Mouse (Mus musculus) hindbrain, postnatal 0 days (tissue): ENCODE measurements around the gene Pds5a. TPM values are rescaled to one million over a fixed set of nuclear protein-coding genes. Genes with fewer than 3 reads are reported as not detected.

Experiments used
- ATAC-seq: fragments of 200-750 bp; cut with Nextera tagmentation; 2 replicates; pipeline ENCODE4 v1.8.0; 2017; ENCODE audit warnings: mild to moderate bottlenecking, moderate TSS enrichment, moderate library complexity
- DNase-seq: peaks from one replicate; pipeline ENCODE4 v3.0.0-alpha.2; 2015; ENCODE audit warnings: low spot score
- H3K27ac ChIP-seq: fragments of 300-500 bp; sonication (generic); 2 replicates; pipeline ENCODE4 v1.5.1; 2014; ENCODE audit warnings: mild to moderate bottlenecking
- H3K27me3 ChIP-seq: fragments of 300-500 bp; sonication (generic); 2 replicates; pipeline ENCODE4 v1.6.1; 2014; ENCODE audit warnings: low read length, mixed read lengths; ENCODE audit not compliant: insufficient read depth
- H3K36me3 ChIP-seq: fragments of 300-500 bp; sonication (generic); 2 replicates; pipeline ENCODE4 v1.6.1; 2014; ENCODE audit warnings: low read length, mixed read lengths; ENCODE audit not compliant: insufficient read depth
- H3K4me1 ChIP-seq: fragments of 300-500 bp; sonication (generic); 2 replicates; pipeline ENCODE4 v1.6.1; 2014; ENCODE audit warnings: antibody characterized with exemption, low read length, mixed read lengths; ENCODE audit not compliant: insufficient read depth
- H3K4me2 ChIP-seq: fragments of 300-500 bp; sonication (generic); 2 replicates; pipeline ENCODE4 v1.6.1; 2014; ENCODE audit warnings: low read depth, mild to moderate bottlenecking, low read length, moderate library complexity, mixed read lengths
- H3K4me3 ChIP-seq: fragments of 300-500 bp; sonication (generic); 2 replicates; pipeline ENCODE4 v1.5.1; 2014; ENCODE audit warnings: low read length
- H3K9ac ChIP-seq: fragments of 300-500 bp; sonication (generic); replicated peaks from 2 replicates; pipeline ENCODE4 v1.6.1; 2014; ENCODE audit warnings: mild to moderate bottlenecking, low read length, moderate library complexity, mixed read lengths
- H3K9me3 ChIP-seq: fragments of 300-500 bp; sonication (generic); 2 replicates; pipeline ENCODE4 v1.6.1; 2016; ENCODE audit warnings: low read length, mixed read lengths
- CTCF ChIP-seq: IDR thresholded peaks from 2 replicates; pipeline ENCODE4 v1.5.1; 2016; ENCODE audit warnings: antibody characterized with exemption, control low read depth, low read depth
- WGBS: fragments of 180-500 bp; shearing (Covaris S2); extraction: QIAGEN DNeasy Blood & Tissue Kit; methylation state at CpG from one replicate; pipeline ENCODE4 v1.1.7; 2014; 5-methylcytosine and 5-hydroxymethylcytosine counted together
- polyA plus RNA-seq: library from polyadenylated mRNA; unstranded; fragments of >200 nt; fragmentation: Nextera tagmentation; extraction: Ambion mirVana; gene quantifications from 2 replicates; pipeline ENCODE4 v1.2.1, GENCODE M21; 2015
- total RNA-seq: library from RNA; depleted of rRNA; stranded (reverse); fragments of >200 nt; gene quantifications from 2 replicates; pipeline ENCODE4 v1.2.3, GENCODE M21; 2014; rRNA removed

Pds5a gene
- total RNA-seq (67.2 and 75.5 TPM in 2 replicates), polyA plus RNA-seq (24.3 and 24.9 TPM in 2 replicates)

DNA sequence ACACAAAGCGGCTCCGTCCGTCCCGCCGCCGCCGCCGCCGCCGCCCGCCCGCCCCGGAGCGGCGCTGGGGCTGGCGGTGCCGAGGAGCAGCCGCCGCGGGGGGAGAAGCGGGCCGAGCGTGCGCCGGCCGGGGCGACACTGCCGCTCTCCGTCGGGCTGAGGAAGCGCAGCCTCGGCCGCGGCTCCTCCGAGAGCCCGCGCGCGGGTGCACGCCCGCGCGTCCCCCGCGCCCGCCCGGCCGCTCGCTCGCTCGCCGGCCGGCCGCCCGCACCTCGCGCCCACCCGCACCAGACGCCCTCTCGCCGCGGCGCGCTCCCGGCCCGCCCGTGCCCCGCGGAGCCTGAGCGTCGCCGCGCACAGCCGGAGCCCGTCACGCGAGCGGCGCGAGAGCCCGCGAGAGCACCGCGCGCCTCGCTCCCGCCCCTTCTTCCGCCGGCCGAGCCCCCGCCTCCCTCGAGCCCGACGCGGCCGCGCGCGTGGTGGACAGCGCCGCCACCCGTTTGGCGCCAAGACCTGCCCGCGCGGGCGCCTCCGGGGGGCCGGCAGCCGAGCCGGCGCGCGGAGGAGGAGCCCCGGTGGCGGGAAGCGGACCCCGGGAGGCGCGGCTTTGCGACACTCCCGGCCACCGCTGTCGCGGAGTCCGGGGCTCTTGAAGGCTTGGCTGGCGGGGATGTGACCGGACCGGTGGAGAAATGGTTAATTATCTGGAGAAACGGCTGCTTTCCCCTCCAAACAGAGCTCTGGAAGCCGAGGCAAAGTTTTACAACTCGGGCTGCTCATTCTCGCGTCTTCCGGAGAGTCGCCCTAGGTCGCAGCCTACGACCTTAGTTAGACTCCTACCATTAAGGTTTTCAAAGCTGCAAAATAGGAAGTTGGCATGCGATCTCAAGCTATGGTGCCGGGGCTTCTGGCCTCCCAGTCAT, at the start of gene Pds5a:
Gene Pds5a, minus strand, starts transcription at position 438 of the 923 bp plus-strand sequence.
- DNase-seq (peak; percentile 96), ATAC-seq (peak; percentile 95)
- Histone ChIP-seq H3K4me3 (peak within 1 kb of the TSS; percentile 96), H3K4me2 (peak within 1 kb of the TSS; percentile 66), H3K36me3 (no peaks in the 10 kb centered on the region), H3K9me3 (no peaks in the 10 kb centered on the region), H3K9ac (peak within 1 kb of the TSS; percentile 96), H3K27me3 (no peaks in the 10 kb centered on the region), H3K27ac (peak within 1 kb of the TSS; percentile 86), H3K4me1 (no peaks in the 10 kb centered on the region)
- under 1% methylated on average over 44 of the region's 140 CpGs for WGBS
- TF ChIP-seq CTCF: no peak

DNA sequence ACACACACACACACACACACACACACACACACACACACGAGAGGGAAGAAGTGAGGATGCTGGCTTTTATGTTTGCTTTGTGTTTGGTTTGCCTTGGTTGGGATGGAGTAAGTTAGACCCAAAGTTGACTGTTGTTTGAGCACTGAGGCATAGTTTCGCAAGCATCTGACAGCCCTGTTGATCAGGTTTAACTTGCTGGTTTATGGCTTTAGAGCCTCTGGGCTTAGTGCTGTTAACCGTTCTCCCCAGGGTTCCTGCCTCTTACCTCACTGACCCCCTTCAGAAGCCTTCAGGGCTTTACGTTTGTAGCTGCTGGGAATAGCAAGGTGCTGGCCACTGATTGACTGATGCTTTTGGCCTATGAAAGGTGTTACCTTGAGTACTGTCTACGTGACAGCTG, 48.8 kb upstream of the Pds5a start:
- no peaks in the 10 kb centered on the region for H3K27me3 ChIP-seq
- H3K36me3 ChIP-seq: no peaks in the 10 kb centered on the region
- no peak for TF ChIP-seq CTCF
- H3K4me3 ChIP-seq: no peak overlapping the region
- no peak overlapping the region for H3K27ac ChIP-seq
- H3K9ac ChIP-seq: no peak overlapping the region
- no peak for DNase-seq
- WGBS: 83% methylated on average over 5 of the region's 5 CpGs
- no peaks in the 10 kb centered on the region for H3K9me3 ChIP-seq
- H3K4me1 ChIP-seq: no peaks in the 10 kb centered on the region
- no peak overlapping the region for H3K4me2 ChIP-seq
- no peak for ATAC-seq

DNA sequence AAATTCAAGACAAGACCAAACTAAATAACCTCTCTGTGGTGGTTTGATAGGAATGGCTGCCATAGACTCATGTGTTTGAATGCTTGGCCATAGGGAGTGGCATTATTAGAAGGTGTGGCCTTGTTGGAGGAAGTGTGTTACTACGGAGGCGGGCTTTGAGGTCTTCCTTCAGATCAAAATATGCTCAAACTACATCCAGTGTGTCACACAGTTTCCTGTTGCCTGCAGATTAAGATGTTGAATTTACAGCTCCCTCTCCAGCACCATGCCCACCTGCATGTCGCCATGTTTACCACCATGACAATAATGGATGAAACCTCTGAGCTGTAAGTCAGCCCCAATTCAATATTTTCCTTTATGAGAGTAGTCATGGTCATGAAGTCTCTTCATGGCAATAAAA, 41.3 kb upstream of the Pds5a start:
- no peaks in the 10 kb centered on the region for H3K27me3 ChIP-seq
- no peak overlapping the region for H3K27ac ChIP-seq
- no peak for TF ChIP-seq CTCF
- WGBS: 94% methylated on average over 3 of the region's 3 CpGs
- no peak overlapping the region for H3K4me3 ChIP-seq
- ATAC-seq (no peak), DNase-seq (no peak)
- H3K4me2 ChIP-seq: no peak overlapping the region
- no peaks in the 10 kb centered on the region for H3K36me3 ChIP-seq
- H3K9ac ChIP-seq: no peak overlapping the region
- no peaks in the 10 kb centered on the region for H3K9me3 ChIP-seq
- H3K4me1 ChIP-seq: no peaks in the 10 kb centered on the region

- Histone ChIP-seq H3K27ac (no peak overlapping the region), H3K4me3 (no peak overlapping the region), H3K36me3 (no peaks in the 10 kb centered on the region), H3K4me1 (no peaks in the 10 kb centered on the region), H3K4me2 (no peak overlapping the region), H3K9me3 (no peaks in the 10 kb centered on the region), H3K27me3 (no peaks in the 10 kb centered on the region), H3K9ac (no peak overlapping the region)
- 85% methylated on average over 2 of the region's 2 CpGs for WGBS
- TF ChIP-seq CTCF: no peak
- ATAC-seq: no peak
- no peak for DNase-seq
Measured at GRCm38 (mm10) chr5:65735601-65736000, 37.5 kb upstream of the Pds5a start.

DNA sequence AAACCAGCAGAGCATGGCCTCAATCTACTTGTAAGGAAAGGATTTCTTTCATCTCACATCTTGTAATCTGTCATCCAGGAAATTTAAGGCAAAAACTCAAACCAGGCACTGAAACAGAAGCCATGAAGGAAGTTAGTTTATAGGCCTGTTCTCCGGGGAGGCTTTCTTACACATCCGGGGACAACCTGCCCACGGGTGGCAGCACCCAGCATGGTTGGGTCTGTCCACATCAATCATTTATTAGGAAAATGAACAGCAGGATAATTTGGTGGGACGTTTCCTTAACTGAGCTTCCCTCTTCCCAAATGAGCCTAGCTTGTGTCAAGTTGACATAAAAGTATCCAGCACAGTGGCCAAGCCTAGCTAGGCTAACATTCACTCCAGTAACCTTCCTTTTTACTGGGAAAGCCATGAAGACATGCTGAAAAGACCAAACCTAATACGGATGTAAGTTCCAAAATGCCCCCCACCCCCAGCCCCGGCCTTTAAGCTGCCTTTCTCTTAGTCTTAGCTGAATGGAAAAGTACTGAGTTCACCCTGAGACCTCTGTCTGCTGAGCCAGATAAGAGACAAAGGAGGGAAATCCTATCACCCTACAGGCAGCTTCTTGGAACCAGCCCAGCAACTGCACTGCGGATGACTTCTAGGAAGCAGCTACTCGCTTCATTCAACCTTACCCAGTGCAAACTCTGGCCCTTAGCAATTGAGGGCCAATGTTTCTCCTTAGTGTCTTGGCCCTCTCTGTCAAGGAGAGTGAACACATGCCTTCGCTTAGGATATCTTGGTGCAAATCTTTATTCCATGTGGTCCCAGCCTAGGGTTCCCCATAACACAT, 33.3 kb upstream of the Pds5a start:
- DNase-seq (no peak), ATAC-seq (no peak)
- Histone ChIP-seq H3K27ac (no peak overlapping the region), H3K4me1 (no peaks in the 10 kb centered on the region), H3K36me3 (no peaks in the 10 kb centered on the region), H3K9ac (no peak overlapping the region), H3K4me2 (no peak overlapping the region), H3K9me3 (no peaks in the 10 kb centered on the region), H3K27me3 (no peaks in the 10 kb centered on the region), H3K4me3 (no peak overlapping the region)
- no peak for TF ChIP-seq CTCF
- 49% methylated on average over 9 of the region's 9 CpGs for WGBS

DNA sequence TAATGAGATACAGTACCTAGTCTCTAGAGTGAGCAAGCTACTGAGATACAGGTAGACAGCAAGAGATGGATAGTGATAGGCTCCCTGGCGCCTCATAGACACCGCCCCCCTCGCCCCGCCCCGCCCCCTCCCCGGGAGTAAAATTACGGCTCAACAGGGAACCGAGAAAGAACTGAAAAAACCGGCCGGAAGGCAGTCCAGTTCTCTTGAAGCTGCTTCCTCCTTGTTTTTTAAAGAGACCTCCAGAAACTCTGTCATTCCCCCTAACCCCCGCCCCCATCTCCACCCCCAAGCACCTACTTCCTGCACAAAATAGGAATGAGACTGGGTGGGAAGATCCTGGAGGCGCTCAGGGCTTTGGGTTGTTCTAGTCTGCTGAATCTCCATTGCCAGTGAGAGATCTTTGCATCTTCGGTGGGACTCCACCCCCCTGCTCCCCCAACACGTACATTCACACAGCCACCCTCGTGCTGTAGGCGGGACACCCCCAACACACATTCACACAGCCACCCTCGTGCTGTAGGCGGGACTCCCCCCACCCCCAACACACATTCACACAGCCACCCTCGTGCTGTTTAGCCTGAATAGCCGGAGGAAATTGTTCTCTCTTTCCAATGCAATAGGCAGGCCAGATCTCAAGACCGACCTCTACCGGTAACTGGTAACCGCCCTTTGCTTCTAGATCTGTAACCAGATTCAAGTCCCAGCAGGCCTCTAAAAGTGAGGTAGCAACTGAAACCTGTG, 26.4 kb upstream of the Pds5a start:
- Histone ChIP-seq H3K4me1 (no peaks in the 10 kb centered on the region), H3K4me2 (peak overlapping the region; percentile 61), H3K9ac (peak overlapping the region; percentile 50), H3K27ac (peak overlapping the region; percentile 82), H3K36me3 (no peaks in the 10 kb centered on the region), H3K9me3 (no peaks in the 10 kb centered on the region), H3K4me3 (peak overlapping the region; percentile 36), H3K27me3 (no peaks in the 10 kb centered on the region)
- peak; percentile 64 for TF ChIP-seq CTCF
- under 1% methylated on average over 23 of the region's 23 CpGs for WGBS
- DNase-seq (peak; percentile 73), ATAC-seq (peak; percentile 93)
